Mouse (Mus musculus) midbrain, embryonic 15.5 days (tissue): ENCODE measurements around the gene Heatr9. TPM values are rescaled to one million over a fixed set of nuclear protein-coding genes. Genes with fewer than 3 reads are reported as not detected.
A peak's percentile ranks its signal among the peaks of the same experiment; 100 is the strongest.

Experiments
- ATAC-seq: fragments of 200-750 bp; cut with Nextera tagmentation; replicated peaks from 2 replicates; pipeline ENCODE4 v1.8.0; 2017; ENCODE audit warnings: moderate TSS enrichment
- H3K27ac ChIP-seq: fragments of 300-500 bp; sonication (generic); 2 replicates; pipeline ENCODE4 v1.5.1; 2015; ENCODE audit warnings: mild to moderate bottlenecking, inconsistent platforms
- H3K27me3 ChIP-seq: fragments of 300-500 bp; sonication (generic); replicated peaks from 2 replicates; pipeline ENCODE4 v1.6.1; 2015; ENCODE audit warnings: inconsistent platforms
- H3K36me3 ChIP-seq: fragments of 300-500 bp; sonication (generic); replicated peaks from 2 replicates; pipeline ENCODE4 v1.6.1; 2015; ENCODE audit warnings: inconsistent platforms
- H3K4me1 ChIP-seq: fragments of 300-500 bp; sonication (generic); 2 replicates; pipeline ENCODE4 v1.6.1; 2015; ENCODE audit warnings: inconsistent platforms
- H3K4me2 ChIP-seq: fragments of 300-500 bp; sonication (generic); 2 replicates; pipeline ENCODE4 v1.6.1; 2015; ENCODE audit warnings: inconsistent platforms, mild to moderate bottlenecking, moderate library complexity
- H3K4me3 ChIP-seq: fragments of 300-500 bp; sonication (generic); 2 replicates; pipeline ENCODE4 v1.5.1; 2015; ENCODE audit warnings: mild to moderate bottlenecking, inconsistent platforms
- H3K9ac ChIP-seq: fragments of 300-500 bp; sonication (generic); 2 replicates; pipeline ENCODE4 v1.6.1; 2015; ENCODE audit warnings: mild to moderate bottlenecking, inconsistent platforms
- H3K9me3 ChIP-seq: fragments of 300-500 bp; sonication (generic); 2 replicates; pipeline ENCODE4 v1.6.1; 2016; ENCODE audit warnings: inconsistent platforms
- WGBS: fragments of 180-500 bp; shearing (Covaris S2); methylation state at CpG from one replicate; pipeline ENCODE4 v1.1.7; 2015; ENCODE audit warnings: mixed read lengths; 5-methylcytosine and 5-hydroxymethylcytosine counted together
- polyA plus RNA-seq: library from polyadenylated mRNA; unstranded; fragments of >200 nt; fragmentation: Nextera tagmentation; extraction: Ambion mirVana; gene quantifications from 2 replicates; pipeline ENCODE4 v1.2.1, GENCODE M21; 2015

Heatr9 gene
- polyA plus RNA-seq, 1 experiment from 2014 or later = not detected

DNA sequence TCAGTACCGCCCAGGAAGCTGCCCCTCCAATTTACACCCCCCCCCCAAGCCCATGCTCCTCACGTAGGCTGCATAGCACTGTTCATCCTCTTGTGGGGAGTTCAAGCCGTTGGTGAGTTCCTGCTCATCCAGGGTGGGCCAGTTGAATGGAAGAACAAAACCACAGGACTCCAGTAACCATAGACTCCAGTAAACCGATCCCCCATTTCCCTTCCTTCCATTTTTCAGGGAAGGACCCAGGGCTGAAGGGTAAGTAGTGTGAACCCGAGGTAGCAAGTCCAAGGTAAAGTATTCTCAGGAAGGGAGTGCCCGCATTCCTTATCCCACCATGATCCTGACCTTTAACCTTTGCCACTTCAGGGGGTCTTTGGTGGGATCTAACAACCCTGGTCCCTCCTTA, 3.6 kb downstream of the Heatr9 start:
- H3K27me3 ChIP-seq = no peaks in the 10 kb centered on the region
- H3K9ac ChIP-seq = no peak overlapping the region
- WGBS = 67% methylated on average over 6 of the region's 6 CpGs
- no peak for ATAC-seq
- no peaks in the 10 kb centered on the region for H3K36me3 ChIP-seq
- no peaks in the 10 kb centered on the region for H3K9me3 ChIP-seq
- no peaks in the 10 kb centered on the region for H3K4me1 ChIP-seq
- H3K27ac ChIP-seq = no peak overlapping the region
- H3K4me2 ChIP-seq = no peak overlapping the region
- H3K4me3 ChIP-seq = no peak overlapping the region

GRCm38 (mm10) chr11:83517153-83517552, 4.8 kb downstream of the Heatr9 start:
- Histone ChIP-seq H3K36me3 (no peaks in the 10 kb centered on the region), H3K4me1 (no peaks in the 10 kb centered on the region), H3K9me3 (no peaks in the 10 kb centered on the region), H3K27me3 (no peaks in the 10 kb centered on the region), H3K9ac (no peak overlapping the region), H3K4me3 (no peak overlapping the region), H3K27ac (no peak overlapping the region), H3K4me2 (no peak overlapping the region)
- ATAC-seq = no peak

DNA sequence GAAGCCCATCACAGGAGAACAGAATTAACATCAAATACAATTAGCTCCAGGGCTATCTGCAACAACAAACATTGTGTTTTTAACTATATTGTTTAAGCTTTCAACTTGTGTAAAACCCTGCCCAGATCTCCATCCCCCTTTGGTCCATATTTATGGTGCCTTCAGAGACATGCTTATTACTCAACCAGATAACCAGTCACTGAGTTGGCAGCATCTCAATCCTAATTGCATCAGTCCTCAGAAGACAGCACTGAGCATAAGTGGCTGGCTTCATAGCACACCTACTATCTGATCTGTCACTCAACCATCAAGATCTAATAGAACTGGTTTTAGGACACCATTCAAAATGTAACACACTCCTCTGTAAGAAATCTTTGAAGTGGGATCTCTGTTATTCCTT, 12.5 kb downstream of the Heatr9 start:
- no peaks in the 10 kb centered on the region for H3K27me3 ChIP-seq
- no peak overlapping the region for H3K4me3 ChIP-seq
- no peaks in the 10 kb centered on the region for H3K9me3 ChIP-seq
- H3K9ac ChIP-seq = no peak overlapping the region
- no peak overlapping the region for H3K27ac ChIP-seq
- H3K36me3 ChIP-seq = peaks cover 12% of the 10 kb centered on the region
- no peak overlapping the region for H3K4me2 ChIP-seq
- ATAC-seq = no peak
- H3K4me1 ChIP-seq = no peaks in the 10 kb centered on the region

DNA sequence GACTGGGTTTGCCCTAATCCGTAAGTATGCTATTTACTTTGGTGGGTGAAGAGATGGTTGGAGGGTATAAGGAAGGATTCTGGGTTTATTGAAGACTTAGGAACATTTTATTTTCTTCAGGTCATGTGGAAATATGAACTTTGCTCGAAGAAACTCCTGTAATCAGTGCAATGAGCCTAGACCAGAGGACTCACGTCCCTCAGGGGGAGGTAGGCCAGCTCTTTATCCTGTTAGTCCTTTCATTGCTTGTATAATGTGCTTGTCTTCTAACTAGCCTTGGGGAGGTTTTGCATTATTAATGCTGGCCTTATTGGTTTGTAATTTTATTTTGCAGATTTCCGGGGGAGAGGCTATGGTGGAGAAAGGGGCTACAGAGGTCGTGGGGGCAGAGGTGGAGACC, 17.7 kb downstream of the Heatr9 start:
- H3K36me3 ChIP-seq = peaks cover 33% of the 10 kb centered on the region
- no peak overlapping the region for H3K9ac ChIP-seq
- no peaks in the 10 kb centered on the region for H3K9me3 ChIP-seq
- no peak overlapping the region for H3K4me2 ChIP-seq
- ATAC-seq = no peak
- no peak overlapping the region for H3K4me3 ChIP-seq
- no peaks in the 10 kb centered on the region for H3K4me1 ChIP-seq
- WGBS = 87% methylated on average over 5 of the region's 5 CpGs
- H3K27ac ChIP-seq = no peak overlapping the region
- H3K27me3 ChIP-seq = no peaks in the 10 kb centered on the region

DNA sequence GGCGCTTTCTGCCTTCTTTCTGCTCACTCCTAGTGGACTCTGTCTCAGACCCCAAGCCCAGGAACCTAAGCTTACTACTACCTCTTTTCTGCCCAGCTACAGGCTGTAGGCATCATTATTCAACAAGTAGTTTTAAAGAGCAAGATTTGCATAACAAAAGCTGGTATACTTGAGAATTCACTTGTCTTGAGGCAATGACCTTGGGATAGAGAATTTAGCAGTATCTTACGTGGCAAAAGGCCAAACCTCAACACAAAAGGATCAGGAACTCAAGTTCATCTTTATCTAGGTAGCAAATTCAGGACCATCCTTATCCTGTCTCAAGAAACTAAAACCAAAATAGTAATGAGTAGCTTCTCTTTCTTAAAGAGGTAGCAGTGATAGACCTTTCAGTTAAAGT, 26.4 kb downstream of the Heatr9 start:
- WGBS = 63% methylated on average over 2 of the region's 2 CpGs
- no peak overlapping the region for H3K4me3 ChIP-seq
- H3K36me3 ChIP-seq = peaks cover 3% of the 10 kb centered on the region; the same call in 1 of the 2 replicates
- H3K4me2 ChIP-seq = no peak overlapping the region
- H3K9me3 ChIP-seq = no peaks in the 10 kb centered on the region
- ATAC-seq = no peak
- H3K27me3 ChIP-seq = no peaks in the 10 kb centered on the region
- H3K9ac ChIP-seq = no peak overlapping the region
- H3K27ac ChIP-seq = no peak overlapping the region
- H3K4me1 ChIP-seq = no peaks in the 10 kb centered on the region

DNA sequence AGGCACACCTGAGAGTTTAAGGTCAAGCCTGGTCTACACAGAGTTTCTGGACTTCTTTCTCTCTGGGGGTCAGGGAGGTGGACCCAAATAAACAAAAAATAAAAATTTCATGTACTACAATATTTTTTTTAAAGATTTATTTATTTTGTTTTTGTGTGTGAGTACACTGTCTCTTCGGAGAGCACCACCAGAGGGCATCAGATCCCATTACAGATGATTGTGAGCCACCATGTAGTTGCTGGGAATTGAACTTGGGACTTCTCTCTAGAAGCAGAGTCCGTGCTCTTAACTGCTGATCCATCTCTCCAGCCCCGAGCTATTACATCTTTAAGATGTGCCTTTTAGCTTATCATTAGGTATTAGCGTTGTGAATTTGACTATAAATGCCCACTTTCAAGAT, 30.5 kb downstream of the Heatr9 start:
- H3K4me3 ChIP-seq = no peak overlapping the region
- H3K27me3 ChIP-seq = no peaks in the 10 kb centered on the region
- H3K4me2 ChIP-seq = no peak overlapping the region
- WGBS = 92% methylated on average over 4 of the region's 4 CpGs
- H3K9me3 ChIP-seq = no peaks in the 10 kb centered on the region
- H3K4me1 ChIP-seq = no peaks in the 10 kb centered on the region
- no peak overlapping the region for H3K9ac ChIP-seq
- no peak overlapping the region for H3K27ac ChIP-seq
- no peak for ATAC-seq
- 0 out of 2 replicates have a peak, but pooled peaks cover 7% of the 10 kb centered on the region for H3K36me3 ChIP-seq

DNA sequence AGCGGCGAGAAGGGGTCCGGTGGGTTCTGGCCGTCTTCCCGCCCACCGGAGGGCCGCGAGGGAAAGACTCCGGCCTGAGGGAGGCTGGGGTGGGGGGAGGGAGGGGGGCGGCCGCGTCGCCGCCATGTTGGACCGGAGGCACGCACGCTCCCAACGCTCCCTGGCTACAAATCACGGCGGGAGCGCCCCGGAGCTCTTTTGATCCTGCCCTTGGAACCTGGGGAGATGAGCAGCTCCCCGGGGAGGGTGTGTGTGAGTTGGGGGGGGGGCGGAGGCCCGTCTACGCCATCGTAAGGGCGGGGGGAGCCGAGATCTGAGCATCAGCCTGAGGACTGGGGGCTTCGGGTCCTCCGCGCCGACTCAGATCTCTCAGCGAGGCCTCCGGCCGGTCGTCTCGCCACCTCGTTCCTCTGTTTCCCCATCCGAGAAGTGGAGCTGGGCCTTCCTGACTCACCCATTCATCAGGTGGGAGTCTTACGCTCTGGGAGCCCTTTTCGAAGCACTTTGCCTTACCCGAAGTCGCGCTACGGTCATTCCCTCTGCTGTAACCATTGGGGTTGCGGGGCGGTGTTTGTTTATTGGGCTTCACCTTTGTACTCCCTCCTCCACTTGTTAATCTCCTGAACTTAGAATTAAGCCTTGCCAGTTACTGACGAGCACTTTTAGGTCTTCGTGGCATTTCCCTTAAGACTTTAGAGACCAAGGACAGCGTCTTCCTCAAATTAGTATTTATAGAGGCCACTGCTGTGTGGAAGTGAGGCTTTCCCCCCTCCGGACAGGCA, 48.5 kb downstream of the Heatr9 start:
- ATAC-seq = peak; percentile 89
- H3K27me3 ChIP-seq = peaks cover 7% of the 10 kb centered on the region; the same call in 1 of the 2 replicates
- no peaks in the 10 kb centered on the region for H3K36me3 ChIP-seq
- H3K4me1 ChIP-seq = peaks cover 27% of the 10 kb centered on the region
- peak overlapping the region; percentile 75 for H3K4me2 ChIP-seq
- under 1% methylated on average over 51 of the region's 52 CpGs for WGBS
- H3K27ac ChIP-seq = peak overlapping the region; percentile 99
- no peaks in the 10 kb centered on the region for H3K9me3 ChIP-seq
- peak overlapping the region; percentile 98 for H3K4me3 ChIP-seq
- H3K9ac ChIP-seq = peak overlapping the region; percentile 94

- Histone ChIP-seq H3K4me1 (peaks cover 27% of the 10 kb centered on the region), H3K9ac (peak within 1 kb of the TSS; percentile 94), H3K36me3 (no peaks in the 10 kb centered on the region), H3K27ac (peak within 1 kb of the TSS; percentile 99), H3K4me3 (peak within 1 kb of the TSS; percentile 98), H3K27me3 (peaks cover 7% of the 10 kb centered on the region; the same call in 1 of the 2 replicates), H3K9me3 (no peaks in the 10 kb centered on the region), H3K4me2 (peak within 1 kb of the TSS; percentile 75)
- ATAC-seq = peak; percentile 99
- WGBS = under 1% methylated on average over 66 of the region's 66 CpGs
Observed at GRCm38 (mm10) chr11:83472324-83473234, 49.4 kb downstream of the Heatr9 start, which contains the start of gene Taf15. Gene Taf15 (plus strand): TSS chr11:83473086.

GRCm38 (mm10) chr11:83471766-83472165, 50.2 kb downstream of the Heatr9 start:
- Histone ChIP-seq H3K27ac (no peak overlapping the region), H3K9ac (no peak overlapping the region), H3K9me3 (no peaks in the 10 kb centered on the region), H3K27me3 (peaks cover 7% of the 10 kb centered on the region; the same call in 1 of the 2 replicates), H3K4me2 (peak overlapping the region; percentile 75), H3K4me1 (peaks cover 27% of the 10 kb centered on the region), H3K4me3 (peak overlapping the region; percentile 98), H3K36me3 (no peaks in the 10 kb centered on the region)
- ATAC-seq = no peak
- WGBS = 92% methylated on average over 2 of the region's 2 CpGs

DNA sequence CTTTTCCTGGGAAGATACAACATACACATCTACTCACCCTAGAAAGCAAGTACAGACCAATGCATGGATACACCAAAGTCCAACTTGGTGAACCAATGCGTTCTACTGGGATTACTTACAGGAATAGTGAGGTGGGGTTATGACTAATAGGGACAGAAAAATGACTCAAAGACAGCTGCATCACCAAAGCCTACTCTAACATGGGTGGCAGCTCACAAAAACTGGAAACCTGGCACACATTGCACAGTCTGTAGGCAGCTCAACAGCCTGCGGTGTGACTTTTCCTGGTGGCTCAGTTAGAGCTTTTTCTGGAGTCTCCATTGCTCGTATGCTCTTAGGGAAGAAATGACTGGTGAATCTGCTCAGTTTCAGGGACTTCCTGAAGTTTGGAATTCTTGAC, 53.2 kb downstream of the Heatr9 start:
- no peaks in the 10 kb centered on the region for H3K9me3 ChIP-seq
- no peak for ATAC-seq
- peaks cover 19% of the 10 kb centered on the region for H3K27me3 ChIP-seq
- no peaks in the 10 kb centered on the region for H3K36me3 ChIP-seq
- peaks cover 6% of the 10 kb centered on the region for H3K4me1 ChIP-seq
- H3K4me3 ChIP-seq = no peak overlapping the region
- H3K27ac ChIP-seq = no peak overlapping the region
- no peak overlapping the region for H3K4me2 ChIP-seq
- WGBS = 96% methylated on average over 3 of the region's 3 CpGs
- H3K9ac ChIP-seq = no peak overlapping the region

DNA sequence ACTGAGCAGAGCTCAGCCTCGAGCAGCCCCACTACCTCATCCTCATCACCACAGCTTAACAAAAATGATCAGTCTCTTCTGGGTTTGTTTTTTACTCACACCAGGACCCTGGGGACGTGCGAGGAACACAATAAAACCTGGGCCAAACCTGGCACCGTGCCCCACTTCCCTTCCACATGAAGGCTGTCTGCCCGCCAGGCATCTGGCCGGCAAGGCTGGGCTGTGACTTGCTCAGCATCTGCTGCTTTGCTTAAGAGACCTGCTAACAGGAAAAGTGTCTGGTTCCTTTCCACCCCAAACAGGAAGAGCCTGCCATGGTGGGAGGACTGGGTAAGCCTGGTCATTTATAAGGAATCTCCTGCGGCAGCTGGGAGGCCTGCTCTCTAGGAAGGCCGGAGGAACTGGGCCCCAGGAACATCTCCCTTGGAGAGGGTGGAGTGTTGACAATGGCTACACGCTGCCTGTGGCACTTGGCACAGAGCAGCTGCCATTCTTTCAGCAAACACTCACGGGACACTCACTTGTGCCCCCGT, 54.8 kb downstream of the Heatr9 start:
- 56% methylated on average over 11 of the region's 11 CpGs for WGBS
- Histone ChIP-seq H3K27ac (no peak overlapping the region), H3K9ac (no peak overlapping the region), H3K9me3 (no peaks in the 10 kb centered on the region), H3K36me3 (no peaks in the 10 kb centered on the region), H3K4me1 (peaks cover 16% of the 10 kb centered on the region), H3K4me3 (no peak overlapping the region), H3K4me2 (no peak overlapping the region), H3K27me3 (peaks cover 29% of the 10 kb centered on the region)
- ATAC-seq = no peak

DNA sequence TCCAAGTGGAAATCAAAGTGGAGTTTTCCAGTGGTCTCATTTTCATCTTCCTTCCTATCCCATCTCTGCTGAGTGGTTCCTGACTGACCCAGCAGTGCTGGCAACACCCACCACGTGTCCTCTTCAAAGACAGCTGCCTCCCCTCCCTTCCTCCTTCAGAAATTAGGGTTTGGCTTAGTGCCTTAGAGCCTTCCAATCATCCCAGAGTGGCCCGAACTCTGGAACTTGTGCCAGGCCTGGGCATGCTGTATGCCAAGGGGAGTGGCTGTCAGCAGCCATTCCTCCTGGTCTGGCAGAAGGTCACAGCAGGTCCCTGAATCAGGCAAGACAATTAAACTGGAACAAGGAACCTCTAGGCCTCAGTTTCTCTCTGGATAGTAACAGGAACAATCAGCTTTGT, 56.0 kb downstream of the Heatr9 start:
- ATAC-seq = no peak
- Histone ChIP-seq H3K4me1 (peaks cover 12% of the 10 kb centered on the region), H3K27ac (0 out of 2 replicates have a peak overlapping the region, but pooled peaks have one; percentile 28), H3K36me3 (no peaks in the 10 kb centered on the region), H3K9me3 (no peaks in the 10 kb centered on the region), H3K4me3 (no peak overlapping the region), H3K27me3 (peaks cover 33% of the 10 kb centered on the region), H3K4me2 (no peak overlapping the region), H3K9ac (no peak overlapping the region)
- WGBS = 32% methylated on average over 2 of the region's 2 CpGs
